Mouse (Mus musculus): ENCODE results near the gene Klhdc4.

Klhdc4 gene

DNA sequence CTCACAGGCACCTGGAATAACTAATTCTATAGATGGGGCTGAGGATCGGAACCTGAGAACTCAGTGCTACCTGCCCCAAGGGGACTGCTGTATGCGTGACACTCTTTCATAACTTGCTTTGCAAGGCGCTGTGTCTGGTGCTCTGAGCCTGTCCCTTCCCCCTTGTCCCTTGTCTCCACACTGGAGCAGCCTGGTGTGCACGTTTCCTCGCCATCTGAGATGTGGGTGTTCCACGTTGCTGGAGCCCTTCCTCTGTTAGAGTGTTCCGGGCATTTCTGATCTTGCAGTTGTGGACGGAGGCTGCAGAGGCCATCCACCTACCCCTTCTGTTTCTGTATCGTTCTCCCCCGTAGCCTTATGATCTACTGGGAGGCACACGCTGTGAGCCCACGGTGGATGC is 70.9 kb downstream of the Klhdc4 start:
- DNase-seq (ENCODE audit: inconsistent age in 2 of 2, low spot score in 1 of 2) = no peak

DNA sequence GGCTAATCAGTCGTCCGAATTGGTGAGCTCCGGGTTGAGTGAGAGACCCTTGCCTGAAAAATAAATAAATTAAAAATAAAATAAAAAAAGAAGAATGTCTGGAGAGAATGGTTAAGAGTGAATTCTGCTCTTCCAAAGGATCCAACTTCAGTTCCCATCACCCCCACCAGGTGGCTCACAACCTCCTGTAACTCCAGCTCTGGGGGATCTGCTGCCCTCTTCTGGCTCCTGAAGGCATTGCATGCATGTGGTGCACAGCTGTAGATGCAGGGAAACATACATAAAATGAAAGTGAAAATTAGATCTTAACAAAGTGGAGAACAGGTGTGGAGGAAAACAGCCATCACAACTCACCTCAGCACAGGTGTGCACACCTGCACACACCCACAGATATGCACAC is 78.0 kb downstream of the Klhdc4 start:
- DNase-seq (ENCODE audit: inconsistent age in 2 of 2, low spot score in 1 of 2) = peak; percentile 57 to 85

DNA sequence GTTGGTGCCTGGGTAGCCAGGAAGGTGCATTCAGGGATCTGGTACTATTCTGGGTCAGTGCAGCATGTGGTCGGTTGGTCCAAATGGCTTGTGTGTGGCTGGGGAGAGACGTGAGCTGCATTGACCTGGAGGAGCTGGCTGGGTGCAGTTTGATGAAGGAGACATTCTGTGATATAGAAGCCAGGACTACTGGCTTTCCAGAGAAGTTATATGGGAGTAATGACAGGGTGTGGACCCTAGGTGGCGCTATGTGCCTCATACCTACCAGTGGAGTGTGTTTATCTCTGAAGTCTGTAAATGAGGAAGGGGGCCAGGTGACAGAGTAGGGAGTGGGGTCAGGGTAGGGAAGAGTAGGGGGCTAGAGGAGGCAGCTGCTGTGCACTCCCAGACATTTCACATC is 78.9 kb downstream of the Klhdc4 start:
- peak in 1 of 2 experiments; percentile 35 for DNase-seq (ENCODE audit: inconsistent age in 2 of 2, low spot score in 1 of 2)

DNA sequence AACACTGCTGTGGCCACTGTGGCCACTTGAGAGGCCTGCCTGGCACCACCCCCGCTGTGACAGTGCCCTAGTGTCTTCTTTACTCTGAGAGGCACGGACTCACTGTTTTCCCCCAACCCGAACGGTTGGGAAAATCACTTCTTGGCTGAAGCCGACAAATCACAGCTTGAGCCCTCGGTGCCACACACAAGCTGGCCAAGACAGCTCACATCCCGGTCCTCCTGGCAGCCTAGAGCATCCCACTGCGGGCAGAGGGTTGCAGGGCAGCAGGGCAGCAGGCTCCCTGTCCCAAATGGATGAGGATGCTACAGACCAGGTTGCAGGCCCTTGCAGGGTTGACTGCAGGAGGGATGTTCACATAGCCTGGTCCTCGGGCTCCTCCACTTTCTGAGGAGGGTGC is 79.9 kb downstream of the Klhdc4 start:
- DNase-seq (ENCODE audit: inconsistent age in 2 of 2, low spot score in 1 of 2) = no peak
